Mouse (Mus musculus) left cerebral cortex, postnatal 36 days (tissue): ENCODE results near the gene Dpp3. TPM values are rescaled to one million over a fixed set of nuclear protein-coding genes. Genes with fewer than 3 reads are reported as not detected.
"Not testable (repeated sequence)": the region's sequence is repeated elsewhere in the genome, so short reads cannot be mapped to it uniquely, and the experiment has no call there.

Experiments
- DNase-seq, 2 experiments: peaks; one replicate each; pipeline ENCODE4 v3.0.0; 2021 to 2022; ENCODE audit warnings: low spot score in 2 of 2, mixed read lengths in 1 of 2
- intact Hi-C: fragments of 180-260 bp; cut with DNase I; formaldehyde crosslinking; loops from one replicate; pipeline ENCODE4 v1.15.1; 2025
- total RNA-seq, 2 experiments: library from RNA; stranded (reverse); gene quantifications; 2 replicates each; pipeline ENCODE4 v1.2.3; 2021

Gene Dpp3
- total RNA-seq, 2 experiments from 2014 or later = 41.2 to 42.6 TPM

DNA sequence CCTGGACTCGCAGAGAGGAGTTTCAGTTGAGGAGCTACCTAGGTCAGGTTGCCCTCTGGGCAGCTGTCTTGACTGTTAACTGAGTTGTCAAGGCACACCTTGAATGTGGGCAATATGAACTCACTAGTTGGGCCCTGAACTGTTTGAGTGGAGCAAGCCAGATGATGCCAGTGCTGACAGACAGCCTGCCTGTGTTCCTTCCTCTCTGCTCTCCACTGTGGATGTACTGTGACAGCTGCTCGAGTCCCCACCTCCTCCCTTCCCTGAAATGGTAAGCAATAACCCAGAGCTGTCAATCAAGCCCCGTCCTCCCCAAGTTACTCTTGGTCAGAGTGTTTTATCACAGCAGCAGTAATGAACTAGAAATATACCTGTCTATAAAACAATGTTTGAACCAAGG is 28.2 kb downstream of the Dpp3 start:
- DNase-seq = no peak
- intact Hi-C loops = no loop called here

DNA sequence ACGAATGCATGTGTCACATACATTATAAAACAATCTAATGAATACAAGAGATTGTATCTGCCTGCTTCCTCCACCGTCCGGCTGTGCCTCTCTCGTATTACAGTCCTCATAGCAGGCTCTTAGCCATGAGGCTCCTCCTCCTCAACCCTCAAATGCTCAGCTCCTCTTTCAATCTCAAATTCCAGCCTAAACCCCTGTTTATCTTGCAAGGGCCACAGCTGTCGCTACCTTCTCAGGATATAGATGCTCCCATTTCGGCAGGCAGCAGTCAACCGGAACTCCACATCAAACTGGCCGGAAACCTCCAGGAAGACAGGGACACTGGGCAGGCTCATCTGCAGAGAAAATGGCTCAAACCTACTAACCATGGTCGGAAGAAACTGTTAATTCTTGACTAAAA is 29.1 kb downstream of the Dpp3 start:
- intact Hi-C loops = no loop called here
- no peak for DNase-seq

DNA sequence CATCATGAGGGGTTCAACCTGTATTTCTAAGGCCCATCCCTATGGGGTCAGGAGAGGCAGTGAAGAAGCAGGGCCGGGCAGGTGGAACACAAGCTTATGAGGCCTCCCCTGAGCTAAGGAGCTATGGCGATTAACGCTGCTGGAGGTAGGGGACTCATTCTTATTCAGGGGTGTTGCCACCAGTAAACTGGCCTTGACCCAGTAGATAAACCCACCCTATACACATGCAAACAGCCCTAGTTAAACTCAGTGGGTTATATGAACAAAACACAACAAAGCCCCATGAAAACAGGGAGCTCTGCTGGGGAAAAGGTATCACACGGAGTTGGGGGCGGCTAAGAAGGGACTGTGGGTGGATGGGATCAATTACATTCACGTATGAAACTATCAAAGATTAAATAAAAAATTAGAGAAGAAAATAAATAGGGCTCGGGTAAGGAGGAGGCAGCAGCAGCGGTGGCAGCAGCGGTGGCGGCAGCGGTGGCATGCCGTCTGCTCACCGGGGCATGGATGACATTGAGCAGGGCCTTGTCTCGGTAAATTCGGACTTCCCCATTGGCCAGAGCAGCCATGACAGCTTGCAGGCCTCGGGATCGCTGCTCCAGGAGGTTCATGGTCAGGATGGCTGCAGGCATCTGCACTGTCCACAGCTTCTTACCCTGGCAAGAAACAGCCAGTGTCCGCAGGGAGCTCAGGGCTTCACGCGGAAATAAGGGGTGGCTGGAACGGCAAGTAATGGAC is 31.1 kb downstream of the Dpp3 start:
- no peak for DNase-seq
- intact Hi-C loops = no loop called here

DNA sequence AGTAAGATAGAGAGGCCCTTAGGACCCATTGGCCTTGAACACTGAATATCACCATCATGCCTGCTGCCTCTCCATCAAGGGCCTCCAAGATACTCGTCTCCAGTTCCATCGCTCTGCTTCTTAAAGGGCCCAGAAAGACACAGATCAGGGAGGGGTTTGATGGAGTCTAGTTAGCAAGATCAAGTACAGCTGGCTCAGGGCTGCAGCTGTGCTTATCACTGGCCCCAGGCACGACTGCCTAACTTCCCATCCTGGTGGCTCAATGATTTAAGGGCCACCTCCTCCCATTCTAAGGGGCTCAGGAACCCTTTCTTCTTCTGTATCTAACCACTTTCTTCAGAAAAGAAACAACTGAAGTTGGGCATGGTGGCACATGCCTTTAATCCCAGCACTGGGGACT is 36.3 kb downstream of the Dpp3 start:
- intact Hi-C loops = no loop called here
- no peak for DNase-seq

DNA sequence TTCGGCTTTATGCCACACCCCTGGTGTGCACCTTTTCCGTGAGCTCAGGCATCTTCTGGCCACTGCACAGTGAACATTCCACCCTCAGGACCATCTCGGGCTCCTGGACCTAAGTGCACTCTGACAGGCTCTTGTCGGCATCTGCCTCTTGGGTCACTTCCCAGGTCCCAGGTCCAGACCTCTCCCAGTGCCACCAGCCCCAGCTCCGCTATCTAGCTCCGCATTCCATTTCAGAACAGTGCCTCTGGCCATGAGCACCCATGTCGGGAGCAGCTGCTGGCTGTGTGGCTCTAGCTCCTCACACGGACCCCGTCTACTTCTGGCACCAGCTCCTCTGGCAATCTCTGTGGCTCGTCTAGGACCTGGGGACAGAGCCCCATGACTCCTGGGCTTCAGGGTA is 38.3 kb downstream of the Dpp3 start:
- intact Hi-C loops = no loop called here

DNA sequence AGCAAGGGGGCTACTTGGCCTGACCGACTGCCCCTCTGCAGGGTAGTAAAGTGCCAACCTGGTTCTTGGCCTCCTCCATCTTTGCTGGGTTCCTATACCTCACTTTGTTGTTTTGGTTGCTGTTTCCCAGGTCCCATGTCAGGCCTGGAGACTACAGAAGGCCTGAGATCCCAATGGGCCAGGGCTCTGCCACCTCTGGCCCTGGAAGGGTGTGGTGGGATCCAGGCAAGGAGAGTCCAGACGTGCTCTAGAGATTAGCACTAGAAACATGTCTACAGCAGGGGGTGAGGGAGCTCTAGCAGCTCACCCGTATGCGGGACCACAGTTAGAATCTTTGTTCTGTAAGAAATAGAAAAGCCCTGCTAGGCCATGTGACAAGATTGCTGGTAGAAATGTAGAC is 44.1 kb downstream of the Dpp3 start:
- DNase-seq = no peak

More for the DNA sequence above, 38.3 kb downstream of the Dpp3 start:
- DNase-seq = no peak

DNA sequence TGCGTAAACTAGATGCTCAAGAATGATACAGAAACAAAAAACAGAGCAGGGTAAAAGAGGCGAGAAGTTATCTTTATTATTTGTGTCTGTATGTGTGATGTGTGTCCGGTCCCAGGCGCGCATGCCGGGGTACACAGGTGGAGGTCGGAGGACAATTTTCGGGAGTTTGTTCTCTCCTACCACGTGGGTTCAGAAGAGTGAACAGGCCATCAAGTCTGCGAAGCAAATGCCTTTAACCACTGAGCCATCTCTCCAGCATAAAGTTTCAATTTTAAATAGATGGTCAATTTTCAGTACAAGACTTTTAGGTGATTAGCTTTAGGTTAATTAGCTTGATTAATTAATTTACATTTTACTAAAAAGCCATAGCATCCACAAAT is 48.8 kb downstream of the Dpp3 start:
- intact Hi-C loops = no loop called here
- DNase-seq = no peak

More for the DNA sequence above, 44.1 kb downstream of the Dpp3 start:
- intact Hi-C loops = no loop called here

DNA sequence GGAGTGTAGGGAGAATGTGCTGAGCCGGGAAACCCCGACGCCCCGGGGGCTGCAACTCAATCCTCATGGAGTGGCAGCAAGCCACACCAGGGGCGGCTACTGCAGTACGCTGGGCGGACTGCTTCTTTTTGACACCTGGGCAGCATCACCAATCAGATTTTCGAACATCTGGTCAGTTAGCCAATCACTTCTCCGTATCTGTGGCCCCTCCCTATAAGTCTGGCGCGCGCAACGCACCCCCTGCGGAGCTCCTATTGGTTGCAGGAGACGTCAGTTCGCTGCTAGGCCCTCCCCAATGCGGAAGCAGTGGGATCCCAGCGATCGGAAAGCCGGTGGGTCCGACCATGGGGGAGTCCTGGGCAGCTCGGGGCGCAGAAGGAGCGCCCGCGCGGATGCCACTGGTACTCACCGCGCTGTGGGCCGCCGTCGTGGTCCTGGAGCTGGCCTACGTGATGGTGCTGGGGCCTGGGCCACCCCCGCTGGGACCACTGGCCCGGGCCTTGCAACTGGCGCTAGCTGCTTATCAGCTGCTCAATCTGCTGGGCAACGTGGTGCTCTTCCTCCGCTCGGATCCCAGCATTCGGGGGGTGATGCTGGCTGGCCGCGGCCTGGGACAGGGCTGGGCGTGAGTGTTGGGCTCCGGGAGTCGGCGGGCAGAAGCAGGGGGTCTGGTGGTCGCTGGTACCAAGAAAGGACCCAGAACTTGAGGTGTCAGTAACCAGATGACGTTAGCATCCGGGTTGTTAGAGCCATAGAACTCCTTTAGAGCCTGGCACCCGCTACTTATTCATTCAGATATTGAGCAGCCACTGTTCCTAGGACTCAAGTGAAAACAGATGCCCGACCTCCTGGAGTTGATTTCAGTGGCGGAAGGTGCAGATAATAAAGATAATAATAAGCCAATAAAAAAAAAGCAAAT is 49.4 kb downstream of the Dpp3 start, which contains the start of gene Zdhhc24:
Gene Zdhhc24, plus strand, starts transcription at position 264 of the 919 bp plus-strand sequence.
- peak; percentile 96 for DNase-seq
- intact Hi-C loops = no loop called here

DNA sequence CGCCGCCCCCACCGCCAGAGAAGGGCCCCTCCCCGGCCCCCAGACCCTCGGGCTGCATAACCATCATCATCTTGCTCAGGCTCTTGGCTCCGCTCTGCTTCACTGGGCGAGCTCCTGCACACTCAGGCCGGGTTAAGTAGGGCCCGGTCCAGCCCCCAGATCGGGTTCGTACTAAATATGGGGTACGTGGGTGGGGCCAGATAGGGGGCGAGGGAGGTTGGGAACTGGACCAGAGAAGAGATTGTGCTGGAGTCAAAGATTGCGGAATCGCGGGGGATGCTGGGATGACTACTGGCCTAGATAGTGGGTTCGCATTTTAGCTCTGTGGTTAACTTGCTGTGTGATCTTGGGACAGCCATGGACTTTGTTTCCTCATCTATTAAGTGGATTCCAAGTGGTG is 50.3 kb downstream of the Dpp3 start, which contains the start of gene Actn3:
Gene Actn3, minus strand, starts transcription at position 125 of the 400 bp plus-strand sequence.
- intact Hi-C loops = no loop called here
- no peak for DNase-seq

DNA sequence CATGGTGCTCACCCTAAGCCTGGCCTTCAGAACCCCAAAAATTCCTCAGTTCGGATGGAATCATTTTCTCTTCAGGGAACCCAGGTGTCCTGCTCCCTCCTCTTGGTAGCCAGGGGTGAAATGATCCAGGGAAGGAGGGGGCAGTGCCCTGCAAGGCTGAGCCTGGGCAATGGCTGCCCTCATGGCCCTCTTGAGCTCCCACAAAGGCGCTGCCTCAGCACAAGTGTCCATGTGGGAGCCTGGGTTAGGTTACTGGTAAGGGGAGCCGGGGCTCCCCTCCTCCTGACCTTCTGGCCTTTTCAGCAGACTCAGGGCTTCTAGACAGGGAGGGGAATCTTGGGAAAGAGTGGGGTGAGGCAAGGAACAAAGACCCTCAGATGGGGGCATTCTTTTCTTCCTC is 51.3 kb downstream of the Dpp3 start:
- intact Hi-C loops = no loop called here
- DNase-seq = no peak

DNA sequence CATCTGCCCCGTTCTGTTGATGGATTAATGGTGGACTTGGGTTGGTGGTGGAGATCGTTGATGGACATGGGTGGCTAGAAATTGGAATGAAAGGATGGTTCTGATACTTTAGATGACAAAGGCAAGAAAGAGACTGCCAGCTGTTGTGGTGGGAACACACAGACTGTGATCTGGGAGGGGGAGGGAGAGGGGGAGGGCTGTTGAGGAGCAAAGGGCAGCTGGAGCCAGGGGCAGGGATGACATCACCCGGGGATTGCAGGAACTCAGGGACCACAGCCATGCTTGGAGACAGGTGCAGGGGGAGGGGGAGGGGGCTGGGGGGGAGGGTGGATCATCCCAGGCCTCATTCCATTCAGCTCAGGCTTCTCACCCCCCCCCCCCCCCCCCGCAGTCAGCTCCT is 51.8 kb downstream of the Dpp3 start:
- intact Hi-C loops = no loop called here
- DNase-seq = no peak

DNA sequence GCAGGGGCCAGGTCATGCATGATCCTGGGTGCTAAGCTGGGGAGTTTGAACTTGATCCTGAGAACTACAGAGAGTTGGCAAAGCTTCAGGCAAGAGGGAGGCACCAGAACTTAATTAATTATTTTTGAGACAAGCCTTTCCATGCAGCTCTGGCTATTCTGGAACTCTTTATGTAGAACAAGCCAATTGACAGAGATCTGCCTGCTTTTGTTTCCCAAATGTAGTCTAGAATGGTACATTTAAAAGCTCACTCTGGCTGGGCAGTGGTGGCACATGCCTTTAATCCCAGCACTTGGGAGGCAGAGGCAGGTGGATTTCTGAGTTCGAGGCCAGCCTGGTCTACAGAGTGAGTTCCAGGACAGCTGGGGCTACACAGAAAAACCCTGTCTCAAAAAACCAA is 53.5 kb downstream of the Dpp3 start:
- intact Hi-C loops, DNase-seq: not testable (repeated sequence)

DNA sequence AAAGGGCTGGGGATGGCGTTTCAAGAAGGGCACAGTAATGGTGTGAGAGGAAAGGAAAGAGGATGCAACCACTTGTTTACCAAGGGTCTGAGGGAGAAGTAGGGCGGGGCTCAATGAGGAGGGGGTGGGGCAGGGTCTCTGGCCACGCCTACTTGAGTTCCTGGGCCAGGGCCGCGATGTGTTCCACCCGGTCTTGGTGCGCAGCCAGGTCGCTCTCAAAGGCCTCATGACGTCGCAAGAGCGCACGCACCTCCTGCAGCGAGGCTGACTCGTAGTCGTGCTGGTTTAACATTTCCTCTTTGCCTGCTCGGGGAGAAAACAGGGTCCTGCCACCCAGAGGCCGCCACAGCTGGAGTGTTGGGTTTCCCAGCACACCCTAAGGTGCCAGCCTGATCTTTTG is 62.9 kb downstream of the Dpp3 start:
- no peak for DNase-seq

DNA sequence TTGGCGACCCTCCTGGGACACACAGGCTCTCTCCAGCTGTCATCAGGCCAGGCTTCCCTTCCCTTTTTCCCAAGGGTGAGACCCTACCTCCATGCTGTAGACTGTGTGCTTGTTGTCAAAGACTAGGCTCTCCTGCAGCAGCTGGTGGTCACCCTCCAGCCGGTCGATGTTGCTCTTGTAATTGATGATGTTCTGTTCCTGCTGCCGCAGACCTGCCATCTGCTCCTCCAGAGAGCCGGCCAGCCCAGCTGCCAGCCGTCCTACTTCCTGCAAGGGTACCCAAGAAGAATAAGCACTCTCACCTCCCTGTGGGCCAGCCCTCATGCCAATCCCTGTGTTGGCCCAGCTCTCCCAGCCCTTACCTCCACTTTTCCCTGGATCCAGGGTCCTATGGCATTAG is 65.0 kb downstream of the Dpp3 start:
- no peak for DNase-seq
- intact Hi-C loops = no loop called here

More for the DNA sequence above, 62.9 kb downstream of the Dpp3 start:
- intact Hi-C loops = no loop called here

DNA sequence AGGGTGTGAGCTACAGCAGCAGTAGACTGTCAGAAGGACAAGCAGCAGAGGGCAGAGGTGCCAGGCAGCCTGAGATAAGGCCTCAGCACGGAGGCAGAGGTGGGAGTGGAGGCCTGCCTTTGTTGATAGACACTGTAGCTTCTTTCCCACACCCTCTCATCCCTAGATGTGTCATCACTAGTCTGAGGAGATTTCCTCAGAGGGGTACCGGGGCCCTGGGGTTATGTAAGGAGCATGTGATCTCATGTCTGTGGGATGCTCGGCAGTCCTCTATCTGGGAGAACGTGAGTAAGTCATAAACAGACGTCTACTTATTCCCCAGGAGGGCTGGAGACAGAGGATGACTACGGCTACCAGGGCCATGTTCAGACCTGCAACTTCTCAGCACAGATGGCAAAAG is 69.0 kb downstream of the Dpp3 start:
- intact Hi-C loops = no loop called here
- no peak for DNase-seq

Other genes starting within 250 kb of the Dpp3 start
- gene Gm960, start 229.6 kb downstream of the Dpp3 start, total RNA-seq = 1 to 10 TPM; 1.4 to 2.3 TPM
- 100 to 1,000 TPM; 587 to 665 TPM for gene Sptbn2, start 217.1 kb downstream of the Dpp3 start, total RNA-seq
- 10 to 100 TPM; 16.6 to 18.0 TPM for gene Rbm4b, start 171.8 kb downstream of the Dpp3 start, total RNA-seq
- gene Rbm4, start 134.4 kb downstream of the Dpp3 start, total RNA-seq = 10 to 100 TPM; 87.3 to 95.7 TPM
- 10 to 100 TPM; 17.6 to 23.7 TPM for gene Gm21992, start 116.7 kb downstream of the Dpp3 start, total RNA-seq
- gene Rbm14, start 116.7 kb downstream of the Dpp3 start, total RNA-seq = 10 to 100 TPM; 47.1 to 55.2 TPM
- 10 to 100 TPM; 33.1 to 37.5 TPM for gene Ccs, start 89.0 kb downstream of the Dpp3 start, total RNA-seq
- 1 to 10 TPM; 2.8 to 3.1 TPM for gene Ccdc87, start 88.9 kb downstream of the Dpp3 start, total RNA-seq
- 100 to 1,000 TPM; 103 to 112 TPM for gene Ctsf, start 73.2 kb downstream of the Dpp3 start, total RNA-seq
- gene Actn3, start 50.4 kb downstream of the Dpp3 start, total RNA-seq = 1 to 10 TPM; 1.6 to 2.2 TPM
- gene Zdhhc24, start 49.6 kb downstream of the Dpp3 start, total RNA-seq = 10 to 100 TPM; 24.6 to 26.3 TPM
- gene Bbs1, start 21.7 kb downstream of the Dpp3 start, total RNA-seq = 10 to 100 TPM; 42.1 to 47.8 TPM
- gene Peli3, start 14.8 kb upstream of the Dpp3 start, total RNA-seq = 10 to 100 TPM; 25.4 to 32.9 TPM
- gene Mrpl11, start 33.9 kb upstream of the Dpp3 start, total RNA-seq = 10 to 100 TPM; 50.8 to 64.8 TPM
- gene Npas4, start 62.0 kb upstream of the Dpp3 start, total RNA-seq = 10 to 100 TPM; 13.7 to 30.9 TPM
- gene Slc29a2, start 95.6 kb upstream of the Dpp3 start, total RNA-seq = 10 to 100 TPM; 15.0 to 17.2 TPM
- 100 to 1,000 TPM; 118 to 135 TPM for gene B4gat1, start 110.5 kb upstream of the Dpp3 start, total RNA-seq
- 1 to 10 TPM; 4.6 to 6.1 TPM for gene AC124502.3, start 110.6 kb upstream of the Dpp3 start, total RNA-seq
- gene Brms1, start 113.1 kb upstream of the Dpp3 start, total RNA-seq = 10 to 100 TPM; 22.7 to 25.6 TPM
- 10 to 100 TPM; 70.3 to 88.1 TPM for gene Rin1, start 122.2 kb upstream of the Dpp3 start, total RNA-seq
- gene Cd248, start 139.8 kb upstream of the Dpp3 start, total RNA-seq = 1 to 10 TPM; 4.6 to 5.1 TPM
- gene Tmem151a, start 157.2 kb upstream of the Dpp3 start, total RNA-seq = 100 to 1,000 TPM; 152 to 188 TPM
- 10 to 100 TPM; 24.8 to 26.1 TPM for gene Yif1a, start 160.3 kb upstream of the Dpp3 start, total RNA-seq
- gene Cnih2, start 170.2 kb upstream of the Dpp3 start, total RNA-seq = 100 to 1,000 TPM; 260 to 267 TPM
- gene Rab1b, start 178.8 kb upstream of the Dpp3 start, total RNA-seq = 100 to 1,000 TPM; 141 to 170 TPM
- 100 to 1,000 TPM; 255 to 284 TPM for gene Klc2, start 190.3 kb upstream of the Dpp3 start, total RNA-seq